Mouse (Mus musculus): ENCODE data around the gene Slc9a6. TPM values are rescaled to one million over a fixed set of nuclear protein-coding genes. Genes with fewer than 3 reads are reported as not detected.

The Slc9a6 gene
- 22.5 and 22.8 TPM in 2 replicates for polyA plus RNA-seq (2012; rRNA removed)

DNA sequence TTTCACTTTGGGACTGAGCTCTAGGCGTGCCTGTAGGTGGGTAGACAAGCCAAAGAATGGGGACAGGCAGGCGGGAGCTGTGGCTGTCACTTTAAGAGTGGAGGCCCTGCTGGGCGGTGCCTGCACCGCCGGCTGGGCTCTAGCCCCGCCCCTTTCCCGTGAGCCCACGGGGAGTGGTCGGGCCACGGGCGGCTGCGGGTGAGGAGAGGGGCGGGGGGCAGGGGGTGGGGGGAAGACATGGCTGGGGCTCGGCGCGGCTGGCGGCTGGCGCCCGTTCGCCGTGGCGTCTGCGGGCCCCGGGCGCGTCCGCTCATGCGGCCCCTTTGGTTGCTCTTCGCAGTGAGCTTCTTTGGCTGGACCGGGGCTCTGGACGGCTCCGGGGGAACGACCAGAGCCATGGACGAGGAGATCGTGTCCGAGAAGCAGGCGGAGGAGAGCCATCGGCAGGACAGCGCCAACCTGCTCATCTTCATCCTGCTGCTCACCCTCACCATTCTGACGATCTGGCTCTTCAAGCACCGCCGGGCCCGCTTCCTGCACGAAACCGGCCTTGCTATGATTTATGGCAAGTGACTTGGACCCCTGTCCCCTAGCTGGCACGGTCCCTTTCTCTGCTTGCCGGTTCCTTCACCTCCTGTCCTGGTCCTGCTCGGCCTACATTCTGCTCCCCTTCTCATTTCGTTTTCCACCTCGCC lies at the start of gene Slc9a6:
Slc9a6 (plus strand) TSS at position 135 of the 695 bp plus-strand sequence.

DNA sequence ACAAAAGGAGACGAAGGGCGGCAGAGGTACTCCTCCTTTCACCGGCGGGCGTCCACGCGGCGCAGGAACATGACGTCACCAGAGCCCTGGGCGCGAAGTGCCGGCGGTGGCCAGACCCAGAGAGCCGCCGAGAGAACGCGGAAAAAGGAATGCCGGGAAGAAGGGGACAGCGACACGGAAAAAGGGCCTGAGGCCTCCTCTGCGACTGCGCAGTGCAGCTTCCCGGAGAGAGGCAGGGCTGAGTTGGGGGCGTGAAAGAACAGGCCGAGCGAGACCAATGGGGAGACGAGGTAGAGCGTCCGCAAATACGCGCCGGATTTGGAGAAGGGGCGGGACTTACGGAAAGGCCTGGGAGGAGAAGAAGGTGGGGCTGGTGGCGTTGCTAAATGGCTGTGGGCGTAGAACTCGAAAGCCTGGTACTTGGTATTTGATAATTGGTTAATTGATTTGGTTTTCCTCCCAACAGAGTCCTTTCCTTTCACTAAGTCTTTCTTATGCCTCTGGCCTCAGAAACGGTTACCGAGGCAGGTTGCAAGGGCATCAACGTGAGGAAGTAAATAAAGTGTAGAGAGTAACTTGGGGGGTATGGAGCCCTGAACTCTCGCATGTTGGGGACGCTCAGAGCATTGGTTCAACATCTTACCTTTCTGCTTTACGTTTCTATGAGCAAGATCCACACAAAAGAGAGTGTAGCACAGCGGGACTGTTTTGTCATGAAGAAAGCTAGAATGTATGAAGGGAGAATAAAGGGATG lies 11.5 kb upstream of the Slc9a6 start, which contains the start of gene Mmgt1:
Mmgt1 (minus strand) TSS at position 183 of the 754 bp plus-strand sequence.

Other genes with a start within 250 kb of the Slc9a6 start
- 2.9 and 4.4 TPM in 2 replicates for gene Smim10l2a, start 235.2 kb upstream of the Slc9a6 start, polyA plus RNA-seq (2012; rRNA removed)
- not detected in 2 replicates for gene Gm2174, start 161.8 kb upstream of the Slc9a6 start, polyA plus RNA-seq (2012; rRNA removed)
- gene Ints6l, start 154.9 kb upstream of the Slc9a6 start, polyA plus RNA-seq (2012; rRNA removed), result 66.9 and 83.0 TPM in 2 replicates
- gene Gm10477, start 85.0 kb upstream of the Slc9a6 start, polyA plus RNA-seq (2012; rRNA removed), result not detected in 2 replicates
- gene Gm648, start 60.2 kb upstream of the Slc9a6 start, polyA plus RNA-seq (2012; rRNA removed), result 0.06 and 0.14 TPM in 2 replicates
- 13.4 and 32.0 TPM in 2 replicates for gene Mmgt1, start 11.7 kb upstream of the Slc9a6 start, polyA plus RNA-seq (2012; rRNA removed)
- gene Fhl1, start 122.0 kb downstream of the Slc9a6 start, polyA plus RNA-seq (2012; rRNA removed), result 60.8 and 85.4 TPM in 2 replicates
- gene Map7d3, start 212.6 kb downstream of the Slc9a6 start, polyA plus RNA-seq (2012; rRNA removed), result 1.3 and 1.5 TPM in 2 replicates